Mouse (Mus musculus) C2C12 (cell line): ENCODE measurements around the gene Tmcc3. TPM values are rescaled to one million over a fixed set of nuclear protein-coding genes. Genes with fewer than 3 reads are reported as not detected.

ENCODE experiments used
- H3K27me3 ChIP-seq: one replicate; pipeline ENCODE4 v1.6.1; 2011; ENCODE audit not compliant: control insufficient read depth, insufficient read depth, insufficient read length
- H3K36me3 ChIP-seq: one replicate; pipeline ENCODE4 v1.6.1; 2011; ENCODE audit not compliant: control insufficient read depth, insufficient read depth
- H3K4me3 ChIP-seq: one replicate; pipeline ENCODE4 v1.5.1; 2011; ENCODE audit warnings: mild to moderate bottlenecking, control low read depth; ENCODE audit not compliant: poor library complexity, insufficient read depth, severe bottlenecking
- H3K79me2 ChIP-seq: one replicate; pipeline ENCODE4 v1.6.1; 2011; ENCODE audit not compliant: control insufficient read depth, insufficient read depth
- H3K79me3 ChIP-seq: one replicate; pipeline ENCODE4 v1.6.1; 2011; ENCODE audit warnings: low read depth, control low read depth
- H3ac ChIP-seq: one replicate; pipeline ENCODE3; 2011; ENCODE audit warnings: low read depth; ENCODE audit not compliant: control insufficient read depth, insufficient read length
- CEBPB ChIP-seq: IDR thresholded peaks from one replicate; pipeline ENCODE4 v1.6.1; 2011; ENCODE audit warnings: low read depth, mild to moderate bottlenecking, control low read depth, moderate library complexity
- CTCF ChIP-seq: IDR thresholded peaks from one replicate; pipeline ENCODE4 v1.5.1; 2011; ENCODE audit not compliant: control insufficient read depth, insufficient read depth, insufficient read length
- FOSL1 ChIP-seq: IDR thresholded peaks from one replicate; pipeline ENCODE4 v1.8.0; 2011; ENCODE audit warnings: mild to moderate bottlenecking, low read length; ENCODE audit not compliant: poor library complexity, insufficient read depth, severe bottlenecking
- MAX ChIP-seq: IDR thresholded peaks from one replicate; pipeline ENCODE4 v1.6.1; 2011; ENCODE audit warnings: mild to moderate bottlenecking, control low read depth
- MYOD1 ChIP-seq: IDR thresholded peaks from one replicate; pipeline ENCODE4 v1.6.1; 2011; ENCODE audit warnings: low read depth; ENCODE audit not compliant: control insufficient read depth, insufficient read length
- MYOG ChIP-seq: IDR thresholded peaks from one replicate; pipeline ENCODE4 v1.6.1; 2011; ENCODE audit not compliant: control insufficient read depth, insufficient read length; ENCODE audit errors: extremely low read depth
- USF1 ChIP-seq: IDR thresholded peaks from one replicate; pipeline ENCODE4 v1.6.1; 2011; ENCODE audit warnings: low read depth, mild to moderate bottlenecking, control low read depth, moderate library complexity
- polyA plus RNA-seq: library from polyadenylated mRNA; unstranded; fragments of >200 nt; fragmentation: generic; extraction: Trizol; gene quantifications from one replicate; pipeline ENCODE4 v1.2.1, GENCODE M21; 2012; ENCODE audit warnings: missing spikeins

The Tmcc3 gene
- polyA plus RNA-seq, 1 experiment = 3.5 TPM

DNA sequence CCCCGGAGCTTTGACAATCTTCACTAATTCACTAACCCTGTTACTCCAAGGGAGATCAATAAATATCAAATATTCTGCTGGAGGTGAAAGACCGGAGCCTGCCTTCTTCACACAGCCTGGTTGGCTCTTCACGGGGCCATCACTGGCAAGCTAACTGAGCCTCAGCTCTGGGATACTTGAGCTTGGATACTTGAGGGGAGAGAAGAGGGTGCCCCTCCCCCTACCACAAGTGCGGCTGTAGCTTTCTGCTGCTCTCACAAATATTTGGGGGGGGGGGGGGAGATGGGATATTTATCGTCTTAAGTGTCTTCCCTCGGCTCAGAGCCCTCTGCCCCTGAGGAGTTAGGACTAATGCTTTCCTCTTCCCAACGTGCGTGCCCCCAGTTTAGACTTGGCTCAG, 313.9 kb downstream of the Tmcc3 start:
- no peaks in the 10 kb centered on the region for H3K36me3 ChIP-seq
- H3ac ChIP-seq = no peak overlapping the region
- H3K27me3 ChIP-seq = peaks cover 3% of the 10 kb centered on the region
- H3K4me3 ChIP-seq = no peak overlapping the region
- H3K79me3 ChIP-seq = no peaks in the 10 kb centered on the region
- no peaks in the 10 kb centered on the region for H3K79me2 ChIP-seq
- TF ChIP-seq CEBPB (no peak), MYOD1 (no peak)

DNA sequence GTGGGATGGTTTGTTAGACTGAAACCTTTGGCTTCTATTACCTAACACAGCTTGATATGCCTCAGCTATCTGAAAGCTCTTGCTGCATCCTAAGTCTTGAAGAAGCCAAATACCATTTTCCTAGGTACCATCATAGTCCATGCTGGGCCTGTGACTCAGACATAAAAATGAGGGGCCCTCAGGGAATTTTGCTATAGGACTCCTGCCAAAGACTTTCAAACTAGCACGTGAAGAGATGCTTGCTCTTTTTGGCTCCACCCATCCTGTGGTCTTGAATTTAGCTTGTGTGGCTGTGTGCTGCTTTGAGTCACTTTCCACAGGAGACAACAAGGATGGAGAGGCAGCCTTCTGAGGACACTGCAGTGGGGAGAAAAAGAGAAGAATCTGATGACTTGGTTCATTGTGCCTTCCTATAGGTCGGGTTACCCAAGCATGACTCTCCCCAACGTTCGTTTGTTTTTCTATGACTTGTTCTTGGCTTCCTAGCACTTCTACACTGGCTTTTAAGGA, 319.1 kb downstream of the Tmcc3 start:
- Histone ChIP-seq H3ac (no peak overlapping the region), H3K36me3 (no peaks in the 10 kb centered on the region), H3K27me3 (no peaks in the 10 kb centered on the region), H3K79me2 (no peaks in the 10 kb centered on the region), H3K4me3 (no peak overlapping the region), H3K79me3 (no peaks in the 10 kb centered on the region)
- TF ChIP-seq MAX = no peak
- no peak for TF ChIP-seq FOSL1
- no peak for TF ChIP-seq USF1
- TF ChIP-seq CTCF = no peak
- no peak for TF ChIP-seq CEBPB
- TF ChIP-seq MYOG = no peak
- no peak for TF ChIP-seq MYOD1

DNA sequence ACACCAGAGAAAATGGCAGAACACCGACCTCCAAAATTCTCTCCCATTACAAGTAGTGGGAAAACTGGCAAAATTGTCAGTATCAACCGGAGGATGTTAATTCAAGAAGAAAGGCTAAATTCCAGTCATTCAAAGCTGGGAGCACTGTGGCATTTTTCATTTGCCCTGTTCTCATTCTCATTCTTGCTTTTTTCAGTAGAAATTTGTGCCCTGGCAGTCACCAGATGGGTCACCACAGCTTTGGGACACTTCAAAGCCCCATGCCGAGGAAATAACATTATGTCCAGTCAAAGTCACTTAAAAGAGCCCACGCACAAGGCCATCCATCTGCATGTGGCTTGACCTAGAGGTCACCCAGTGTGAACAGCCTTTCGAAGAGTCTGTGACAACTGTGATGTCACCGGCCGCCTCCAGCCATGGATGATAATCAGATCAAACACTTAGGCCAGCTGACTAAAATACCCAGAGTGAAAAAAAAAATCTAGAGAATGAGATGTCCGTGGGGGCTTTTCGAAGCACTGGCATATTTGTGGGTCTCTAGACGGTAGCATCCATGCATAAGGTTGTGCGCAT, 319.9 kb downstream of the Tmcc3 start:
- Histone ChIP-seq H3K79me3 (no peaks in the 10 kb centered on the region), H3ac (no peak overlapping the region), H3K4me3 (no peak overlapping the region), H3K79me2 (no peaks in the 10 kb centered on the region), H3K27me3 (peaks cover under 1% of the 10 kb centered on the region), H3K36me3 (no peaks in the 10 kb centered on the region)
- no peak for TF ChIP-seq MYOG
- no peak for TF ChIP-seq MYOD1
- no peak for TF ChIP-seq CTCF
- no peak for TF ChIP-seq MAX
- no peak for TF ChIP-seq FOSL1
- TF ChIP-seq USF1 = no peak
- TF ChIP-seq CEBPB = no peak

DNA sequence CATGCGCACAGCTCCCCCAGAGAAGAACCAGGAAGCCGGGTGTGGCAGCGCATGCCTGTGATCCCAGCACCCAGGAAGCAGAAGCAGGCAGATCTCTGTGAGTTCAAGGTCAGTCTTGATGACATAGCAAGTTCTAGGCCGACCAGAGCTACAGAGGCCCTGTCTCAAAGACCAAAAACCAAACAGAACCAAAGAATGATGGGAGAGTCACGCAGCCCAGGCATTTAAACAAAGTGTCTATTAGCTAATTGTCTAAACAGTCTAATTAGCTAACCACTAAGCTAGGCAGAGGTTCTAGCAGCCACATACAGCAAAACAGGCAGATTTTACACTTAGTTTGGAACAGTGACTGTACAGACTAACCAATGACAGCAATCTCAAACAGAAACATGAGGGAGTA, 320.5 kb downstream of the Tmcc3 start:
- Histone ChIP-seq H3K79me3 (no peaks in the 10 kb centered on the region), H3K27me3 (peaks cover 6% of the 10 kb centered on the region), H3K36me3 (no peaks in the 10 kb centered on the region), H3K4me3 (no peak overlapping the region), H3K79me2 (no peaks in the 10 kb centered on the region), H3ac (no peak overlapping the region)
- no peak for TF ChIP-seq MYOD1
- TF ChIP-seq MAX = no peak
- no peak for TF ChIP-seq CTCF
- no peak for TF ChIP-seq USF1
- no peak for TF ChIP-seq MYOG
- no peak for TF ChIP-seq FOSL1
- no peak for TF ChIP-seq CEBPB

DNA sequence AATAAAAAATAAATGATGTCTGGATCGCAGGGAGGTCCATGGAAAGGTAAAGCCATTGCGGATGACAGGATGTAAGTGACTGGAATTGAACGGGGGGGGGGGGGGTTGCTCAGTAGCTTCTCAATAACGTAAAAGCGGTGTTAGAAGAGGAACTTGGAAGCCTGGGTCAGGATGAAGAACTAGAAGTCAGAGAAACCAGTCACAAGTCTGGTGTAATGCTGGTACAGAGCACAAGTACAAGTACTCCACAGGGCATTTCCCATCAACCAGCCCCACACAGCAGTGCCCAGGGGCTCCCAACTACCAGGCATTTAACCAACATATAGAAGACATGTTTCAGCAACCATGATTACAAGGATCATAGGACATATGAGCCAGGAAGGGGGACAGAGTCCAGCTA, 326.9 kb downstream of the Tmcc3 start:
- no peaks in the 10 kb centered on the region for H3K79me2 ChIP-seq
- peaks cover 9% of the 10 kb centered on the region for H3K27me3 ChIP-seq
- no peak overlapping the region for H3ac ChIP-seq
- no peaks in the 10 kb centered on the region for H3K79me3 ChIP-seq
- no peak overlapping the region for H3K4me3 ChIP-seq
- TF ChIP-seq MYOG = no peak
- TF ChIP-seq MYOD1 = no peak
- no peak for TF ChIP-seq USF1
- no peak for TF ChIP-seq FOSL1
- TF ChIP-seq CTCF = no peak
- no peak for TF ChIP-seq MAX
- TF ChIP-seq CEBPB = no peak
- no peaks in the 10 kb centered on the region for H3K36me3 ChIP-seq

DNA sequence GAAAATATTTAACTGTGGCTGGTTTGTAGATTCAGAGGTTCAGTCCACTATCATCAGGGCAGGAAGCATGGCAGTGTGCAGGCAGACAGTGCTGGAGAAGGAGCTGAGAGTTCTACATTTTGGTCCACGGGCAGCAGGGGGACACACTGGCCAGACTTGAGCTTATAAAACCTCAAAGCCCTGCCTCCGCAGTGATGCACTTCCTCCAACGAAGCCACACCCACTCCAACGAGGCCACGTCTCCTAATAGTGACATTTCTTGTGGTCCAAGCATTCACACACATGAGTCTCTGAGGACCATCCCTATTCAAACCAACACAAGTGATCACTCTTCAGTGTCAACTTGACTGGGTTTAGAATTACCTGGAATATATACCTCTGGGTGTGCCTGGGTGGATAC, 327.5 kb downstream of the Tmcc3 start:
- H3K27me3 ChIP-seq = peaks cover 9% of the 10 kb centered on the region
- H3K79me2 ChIP-seq = no peaks in the 10 kb centered on the region
- H3K4me3 ChIP-seq = no peak overlapping the region
- no peak overlapping the region for H3ac ChIP-seq
- no peaks in the 10 kb centered on the region for H3K36me3 ChIP-seq
- no peak for TF ChIP-seq CTCF
- TF ChIP-seq USF1 = no peak
- TF ChIP-seq FOSL1 = no peak
- TF ChIP-seq MYOG = no peak
- TF ChIP-seq CEBPB = no peak
- TF ChIP-seq MAX = no peak
- TF ChIP-seq MYOD1 = no peak
- no peaks in the 10 kb centered on the region for H3K79me3 ChIP-seq
